Mouse (Mus musculus) ES-Bruce4 (cell line): ENCODE measurements at regions not wholly inside any gene's neighbourhood (a gene's known extent, or its start where the extent isn't known, plus 50 kb on each side); places are given as distances from the start of the nearest gene placed in this dataset.

ENCODE experiments used
- H3K27ac ChIP-seq: 2 replicates; pipeline ENCODE4 v1.5.1; 2012; ENCODE audit warnings: low read length, inconsistent platforms; ENCODE audit not compliant: insufficient read depth
- H3K27me3 ChIP-seq: 2 replicates; pipeline ENCODE4 v1.6.1; 2012; ENCODE audit warnings: mild to moderate bottlenecking, low read length, inconsistent platforms; ENCODE audit not compliant: control insufficient read depth, poor library complexity, insufficient read depth, severe bottlenecking
- H3K36me3 ChIP-seq: 2 replicates; pipeline ENCODE4 v1.6.1; 2012; ENCODE audit warnings: inconsistent platforms, mild to moderate bottlenecking, low read length, moderate library complexity; ENCODE audit not compliant: control insufficient read depth, poor library complexity, insufficient read depth, severe bottlenecking
- H3K4me1 ChIP-seq: one replicate; pipeline ENCODE4 v1.8.1; 2011; ENCODE audit warnings: low read length; ENCODE audit not compliant: control insufficient read depth, insufficient read depth
- H3K4me3 ChIP-seq: 2 replicates; pipeline ENCODE4 v1.5.1; 2011; ENCODE audit warnings: low read depth, mild to moderate bottlenecking, low read length
- H3K9ac ChIP-seq: 2 replicates; pipeline ENCODE4 v1.6.1; 2012; ENCODE audit warnings: low read depth, mild to moderate bottlenecking, inconsistent platforms; ENCODE audit not compliant: poor library complexity, severe bottlenecking
- H3K9me3 ChIP-seq: replicated peaks from 2 replicates; pipeline ENCODE4 v1.6.1; 2012; ENCODE audit warnings: mild to moderate bottlenecking, low read length, inconsistent platforms; ENCODE audit not compliant: control insufficient read depth, poor library complexity, insufficient read depth, severe bottlenecking
- CTCF ChIP-seq: IDR thresholded peaks from one replicate; pipeline ENCODE4 v1.8.1; 2011; ENCODE audit warnings: low read depth, low read length
- EP300 ChIP-seq: IDR thresholded peaks from 2 replicates; pipeline ENCODE4 v1.6.1; 2011; ENCODE audit warnings: low read depth, low read length; ENCODE audit not compliant: insufficient read depth
- POLR2A ChIP-seq: IDR thresholded peaks from one replicate; pipeline ENCODE4 v1.8.1; 2011; ENCODE audit warnings: low read length; ENCODE audit not compliant: insufficient read depth

DNA sequence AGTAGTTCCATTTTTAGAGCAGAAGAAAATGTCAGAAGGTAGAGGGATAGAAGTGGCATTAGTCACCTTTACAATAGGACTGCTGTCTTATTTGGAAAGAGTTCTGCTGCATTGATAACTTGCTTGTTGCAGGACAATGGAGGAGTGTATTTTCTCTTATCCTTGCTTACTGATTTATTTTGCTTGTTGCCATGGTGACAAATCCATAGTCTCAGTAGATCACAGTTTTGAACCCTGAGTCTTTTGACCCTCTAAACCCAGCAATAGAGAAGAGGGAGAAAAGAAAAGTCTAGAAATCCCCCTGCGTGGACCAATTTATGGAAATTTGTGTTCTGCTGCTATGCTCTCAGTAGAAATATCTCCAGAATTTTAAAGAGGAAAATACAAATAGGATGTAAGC lies 561.6 kb downstream of the Lmo7 start:
- no peaks in the 10 kb centered on the region for H3K9me3 ChIP-seq
- no peak for TF ChIP-seq POLR2A
- TF ChIP-seq EP300, result no peak
- TF ChIP-seq CTCF, result no peak

GRCm38 (mm10) chr14:102250076-102250475 lies 520.3 kb downstream of the Lmo7 start:
- no peak overlapping the region for H3K4me3 ChIP-seq
- no peaks in the 10 kb centered on the region for H3K4me1 ChIP-seq
- no peak overlapping the region for H3K27ac ChIP-seq
- TF ChIP-seq POLR2A, result no peak
- TF ChIP-seq EP300, result no peak
- no peak for TF ChIP-seq CTCF
- no peaks in the 10 kb centered on the region for H3K27me3 ChIP-seq
- no peak overlapping the region for H3K9ac ChIP-seq
- no peaks in the 10 kb centered on the region for H3K9me3 ChIP-seq
- no peaks in the 10 kb centered on the region for H3K36me3 ChIP-seq

More for the DNA sequence above, 561.6 kb downstream of the Lmo7 start:
- Histone ChIP-seq H3K4me3 (no peak overlapping the region), H3K27ac (no peak overlapping the region), H3K4me1 (no peaks in the 10 kb centered on the region), H3K9ac (no peak overlapping the region), H3K36me3 (no peaks in the 10 kb centered on the region), H3K27me3 (no peaks in the 10 kb centered on the region)

DNA sequence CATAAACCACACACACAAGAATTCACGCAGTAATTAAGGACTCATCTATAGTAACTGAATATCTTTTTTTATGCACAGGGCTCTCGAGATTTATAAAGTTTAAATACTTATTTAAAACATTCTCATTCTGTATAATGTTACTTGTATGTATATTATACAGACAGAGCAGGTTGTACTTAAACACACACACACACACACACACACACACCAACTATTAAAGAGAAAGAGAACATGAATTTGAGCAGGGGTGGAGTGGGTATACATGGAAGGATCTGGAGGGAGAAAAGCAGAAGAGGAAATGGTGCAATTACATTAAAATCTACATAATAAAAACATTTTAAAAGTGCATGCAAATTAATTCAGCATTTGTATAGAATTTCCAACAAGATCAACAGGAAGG lies 518.8 kb downstream of the Lmo7 start:
- no peaks in the 10 kb centered on the region for H3K4me1 ChIP-seq
- no peak overlapping the region for H3K4me3 ChIP-seq
- H3K9ac ChIP-seq, result no peak overlapping the region
- no peak overlapping the region for H3K27ac ChIP-seq
- H3K36me3 ChIP-seq, result no peaks in the 10 kb centered on the region
- no peaks in the 10 kb centered on the region for H3K27me3 ChIP-seq
- H3K9me3 ChIP-seq, result no peaks in the 10 kb centered on the region
- no peak for TF ChIP-seq EP300
- no peak for TF ChIP-seq CTCF
- no peak for TF ChIP-seq POLR2A

- TF ChIP-seq POLR2A (no peak), CTCF (no peak), EP300 (no peak)
- H3K9me3 ChIP-seq, result no peaks in the 10 kb centered on the region
- no peaks in the 10 kb centered on the region for H3K36me3 ChIP-seq
- H3K27me3 ChIP-seq, result no peaks in the 10 kb centered on the region
- H3K9ac ChIP-seq, result no peak overlapping the region
- no peak overlapping the region for H3K27ac ChIP-seq
- H3K4me3 ChIP-seq, result no peak overlapping the region
- no peaks in the 10 kb centered on the region for H3K4me1 ChIP-seq
Observed at GRCm38 (mm10) chr14:102248023-102248422, 518.3 kb downstream of the Lmo7 start.

- H3K27ac ChIP-seq, result no peak overlapping the region
- TF ChIP-seq POLR2A (no peak), CTCF (no peak), EP300 (no peak)
- no peaks in the 10 kb centered on the region for H3K4me1 ChIP-seq
- H3K9ac ChIP-seq, result no peak overlapping the region
- no peak overlapping the region for H3K4me3 ChIP-seq
- H3K9me3 ChIP-seq, result no peaks in the 10 kb centered on the region
- H3K27me3 ChIP-seq, result no peaks in the 10 kb centered on the region
- no peaks in the 10 kb centered on the region for H3K36me3 ChIP-seq
Observed at GRCm38 (mm10) chr14:102243806-102244536, 514.2 kb downstream of the Lmo7 start.

DNA sequence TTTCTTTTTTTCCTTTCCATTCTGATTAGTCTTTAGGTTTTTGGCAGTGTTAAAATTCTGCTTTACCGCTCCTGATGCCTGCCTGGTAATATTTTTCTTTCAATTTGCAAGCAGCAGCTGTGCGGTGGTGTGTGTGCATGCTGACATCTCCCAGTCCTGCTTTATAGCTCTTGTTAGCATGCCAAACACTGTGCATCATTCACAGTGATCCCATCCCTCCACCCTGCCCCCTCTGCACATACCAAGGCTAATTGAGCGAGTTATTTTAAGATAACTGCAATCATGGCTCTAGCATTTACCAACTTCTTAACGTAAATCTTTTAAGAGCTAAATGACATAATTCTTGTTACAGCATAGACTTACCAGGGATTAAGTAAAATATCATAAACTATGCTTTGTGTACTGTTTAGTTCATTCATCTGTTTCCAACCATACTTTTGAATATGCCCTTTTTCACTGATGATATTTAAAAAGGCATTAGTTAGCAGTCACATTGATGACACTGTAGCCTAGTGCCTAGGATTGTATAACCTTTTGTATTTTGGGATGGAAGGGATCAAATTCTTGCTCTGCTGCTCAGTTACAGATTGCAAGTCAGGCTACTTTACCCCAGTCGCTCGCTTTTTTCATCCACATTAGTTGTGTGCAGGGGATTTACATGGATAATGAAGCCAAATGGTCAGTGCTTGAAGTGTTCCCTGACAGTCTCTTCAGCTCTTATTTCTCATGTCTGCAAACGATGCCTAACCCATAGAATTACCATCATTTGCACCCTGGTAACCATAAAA lies 487.0 kb downstream of the Lmo7 start:
- Histone ChIP-seq H3K27me3 (0 out of 2 replicates have a peak, but pooled peaks cover 2% of the 10 kb centered on the region), H3K4me1 (no peaks in the 10 kb centered on the region), H3K9ac (no peak overlapping the region), H3K36me3 (no peaks in the 10 kb centered on the region), H3K27ac (no peak overlapping the region), H3K9me3 (no peaks in the 10 kb centered on the region), H3K4me3 (no peak overlapping the region)
- TF ChIP-seq CTCF (no peak), EP300 (no peak), POLR2A (no peak)
